Mouse (Mus musculus): ENCODE data around the gene Asb4. TPM values are rescaled to one million over a fixed set of nuclear protein-coding genes. Genes with fewer than 3 reads are reported as not detected.

Gene Asb4
- total and polyA plus RNA-seq, 3 experiments, result 0.04 to 0.11 (median 0.07) TPM

GRCm38 (mm10) chr6:5447546-5447945 is 64.4 kb downstream of the Asb4 start:
- dilution Hi-C loops (cut with MboI; ENCODE audit: extremely low pct_ligation_motif_present, extremely low pct_unique_long_range_greater_than_20kb, low sequenced_read_pairs) (no loop called here), in situ Hi-C loops (cut with MboI; ENCODE audit: low pct_ligation_motif_present, low pct_unique_long_range_greater_than_20kb, low sequenced_read_pairs) (no loop called here)
- H3K36me3 ChIP-seq (replicated peaks in 1 of 2; ENCODE audit: control insufficient read depth in 1 of 2, insufficient read depth in 1 of 2, low read length in 1 of 2), result no peaks in the 10 kb centered on the region
- H3K9me3 ChIP-seq (replicated peaks; ENCODE audit: low read length), result no peaks in the 10 kb centered on the region
- TF ChIP-seq E2F4 (IDR thresholded peaks at IDR 0.05; ENCODE audit: insufficient replicate concordance, low read depth, low read length) (no peak), USF1 (IDR thresholded peaks at IDR 0.05; ENCODE audit: low read depth, low read length) (no peak), MAZ (IDR thresholded peaks at IDR 0.05; ENCODE audit: low read depth, low read length) (no peak), ELF1 (IDR thresholded peaks at IDR 0.05; ENCODE audit: low read depth, low read length) (no peak), CHD1 (IDR thresholded peaks at IDR 0.05; ENCODE audit: low read depth, low read length) (no peak), ZNF384 (IDR thresholded peaks at IDR 0.05; ENCODE audit: low read depth, low read length) (no peak), ZMIZ1 (IDR thresholded peaks at IDR 0.05; ENCODE audit: low read depth, low read length) (no peak)
- no peak overlapping the region for H3K9ac ChIP-seq (ENCODE audit: insufficient read depth, low read depth)
- DNase-seq (ENCODE audit: extremely low read depth), result no peak
- H3K79me2 ChIP-seq (replicated peaks; ENCODE audit: control insufficient read depth, extremely low read depth, insufficient read depth, poor library complexity, severe bottlenecking), result no peaks in the 10 kb centered on the region
- H3K27me3 ChIP-seq (replicated peaks), result no peaks in the 10 kb centered on the region
- no peak overlapping the region for H3K27ac ChIP-seq (ENCODE audit: insufficient read depth, low read depth)
- peaks cover 4 to 8% of the 10 kb centered on the region in 2 experiments; a peak in 2 of 4 replicates for H3K4me1 ChIP-seq (ENCODE audit: control insufficient read depth in 1 of 2, insufficient read depth in 2 of 2)
- H3K4me2 ChIP-seq (ENCODE audit: insufficient read depth, low read depth, poor library complexity, severe bottlenecking), result no peak overlapping the region
- H3K4me3 ChIP-seq (replicated peaks in 1 of 3; ENCODE audit: low read depth in 2 of 3, low read length in 2 of 3, poor library complexity in 1 of 3), result no peak overlapping the region

- no peak for DNase-seq (ENCODE audit: extremely low read depth)
- peaks cover 0 to 2% of the 10 kb centered on the region in 2 experiments; a peak in 2 of 4 replicates for H3K4me1 ChIP-seq (ENCODE audit: control insufficient read depth in 1 of 2, insufficient read depth in 2 of 2)
- H3K9ac ChIP-seq (ENCODE audit: insufficient read depth, low read depth), result no peak overlapping the region
- TF ChIP-seq ELF1 (IDR thresholded peaks at IDR 0.05; ENCODE audit: low read depth, low read length), result no peak
- TF ChIP-seq NRF1 (IDR thresholded peaks at IDR 0.05; ENCODE audit: low read depth, low read length), result no peak
- no peak for TF ChIP-seq GABPA (IDR thresholded peaks at IDR 0.05; ENCODE audit: insufficient replicate concordance, low read depth, low read length)
- no peak for TF ChIP-seq CTCF (conservative IDR thresholded peaks at IDR 0.05 in 1 of 2, IDR thresholded peaks at IDR 0.05 in 1 of 2; ENCODE audit: low read depth in 2 of 2, low read length in 2 of 2)
- no peak for TF ChIP-seq KAT2A (IDR thresholded peaks at IDR 0.05; ENCODE audit: insufficient replicate concordance, low read length)
- TF ChIP-seq JUN (IDR thresholded peaks at IDR 0.05; ENCODE audit: insufficient read depth, low read depth, low read length), result no peak
- no peak for TF ChIP-seq E2F4 (IDR thresholded peaks at IDR 0.05; ENCODE audit: insufficient replicate concordance, low read depth, low read length)
- TF ChIP-seq ZC3H11A (IDR thresholded peaks at IDR 0.05; ENCODE audit: low read depth, low read length), result no peak
- TF ChIP-seq MYC (IDR thresholded peaks at IDR 0.05; ENCODE audit: low read depth, low read length), result no peak
- TF ChIP-seq EP300 (IDR thresholded peaks at IDR 0.05; ENCODE audit: low read length), result no peak
- H3K79me2 ChIP-seq (replicated peaks; ENCODE audit: control insufficient read depth, extremely low read depth, insufficient read depth, poor library complexity, severe bottlenecking), result no peaks in the 10 kb centered on the region
- no peak overlapping the region for H3K4me3 ChIP-seq (replicated peaks in 1 of 3; ENCODE audit: low read depth in 2 of 3, low read length in 2 of 3, poor library complexity in 1 of 3)
- in situ Hi-C loops (cut with MboI; ENCODE audit: low pct_ligation_motif_present, low pct_unique_long_range_greater_than_20kb, low sequenced_read_pairs), result no loop called here
- no peaks in the 10 kb centered on the region for H3K36me3 ChIP-seq (replicated peaks in 1 of 2; ENCODE audit: control insufficient read depth in 1 of 2, insufficient read depth in 1 of 2, low read length in 1 of 2)
- H3K9me3 ChIP-seq (replicated peaks; ENCODE audit: low read length), result no peaks in the 10 kb centered on the region
- no peak overlapping the region for H3K4me2 ChIP-seq (ENCODE audit: insufficient read depth, low read depth, poor library complexity, severe bottlenecking)
- dilution Hi-C loops (cut with MboI; ENCODE audit: extremely low pct_ligation_motif_present, extremely low pct_unique_long_range_greater_than_20kb, low sequenced_read_pairs), result no loop called here
- no peak overlapping the region for H3K27ac ChIP-seq (ENCODE audit: insufficient read depth, low read depth)
- H3K27me3 ChIP-seq (replicated peaks), result no peaks in the 10 kb centered on the region
These were observed 65.2 kb downstream of the Asb4 start for GRCm38 (mm10) chr6:5448396-5448795.

Data from CH12.LX (cell line).